Mouse (Mus musculus) thymus, adult 2 months (tissue): ENCODE measurements at regions not wholly inside any gene's neighbourhood (a gene's known extent, or its start where the extent isn't known, plus 50 kb on each side); places are given as distances from the start of the nearest gene placed in this dataset.

Source experiments
- DNase-seq: peaks from one replicate; pipeline ENCODE4 v3.0.0; 2021
- H3K27ac ChIP-seq: fragments of 200-500 bp; 2 replicates; pipeline ENCODE4 v1.5.1; 2012; ENCODE audit warnings: low read length, control low read depth; ENCODE audit not compliant: control insufficient read depth, insufficient read depth
- H3K27me3 ChIP-seq: fragments of 200-500 bp; 2 replicates; pipeline ENCODE4 v1.6.1; 2012; ENCODE audit warnings: mild to moderate bottlenecking, low read length, moderate library complexity, mixed read lengths; ENCODE audit not compliant: control insufficient read depth, insufficient read depth
- H3K36me3 ChIP-seq: fragments of 200-500 bp; 2 replicates; pipeline ENCODE4 v1.6.1; 2012; ENCODE audit warnings: mild to moderate bottlenecking, low read length, moderate library complexity; ENCODE audit not compliant: control insufficient read depth, insufficient read depth
- H3K4me1 ChIP-seq: fragments of 200-500 bp; replicated peaks from 2 replicates; pipeline ENCODE4 v1.6.1; 2012; ENCODE audit warnings: low read length; ENCODE audit not compliant: control insufficient read depth, insufficient read depth
- H3K4me3 ChIP-seq: fragments of 200-500 bp; 2 replicates; pipeline ENCODE4 v1.5.1; 2012; ENCODE audit warnings: mild to moderate bottlenecking, low read length, control low read depth, moderate library complexity; ENCODE audit not compliant: control insufficient read depth, insufficient read depth
- CTCF ChIP-seq: fragments of 200-500 bp; IDR thresholded peaks from 2 replicates; pipeline ENCODE4 v1.5.1; 2012; ENCODE audit warnings: mild to moderate bottlenecking, control low read depth, low read length, moderate library complexity, borderline replicate concordance; ENCODE audit not compliant: control insufficient read depth, poor library complexity, insufficient read depth; ENCODE audit errors: extremely low read depth
- POLR2A ChIP-seq: fragments of 200-500 bp; IDR thresholded peaks from 2 replicates; pipeline ENCODE4 v1.6.1; 2012; ENCODE audit warnings: mild to moderate bottlenecking, low read length, control low read depth, moderate library complexity; ENCODE audit not compliant: control insufficient read depth, poor library complexity, insufficient read depth; ENCODE audit errors: extremely low read depth
- WGBS: fragments of 180-500 bp; shearing (Covaris S2); methylation state at CpG from one replicate; pipeline ENCODE4 v1.1.7; 2018; 5-methylcytosine and 5-hydroxymethylcytosine counted together

GRCm38 (mm10) chr13:44147841-44148240 lies 363.3 kb downstream of the Cd83 start:
- Histone ChIP-seq H3K27ac (no peak overlapping the region), H3K27me3 (no peaks in the 10 kb centered on the region), H3K36me3 (no peaks in the 10 kb centered on the region), H3K4me3 (no peak overlapping the region), H3K4me1 (peaks cover 9% of the 10 kb centered on the region)
- DNase-seq: no peak
- no peak for TF ChIP-seq CTCF
- TF ChIP-seq POLR2A: no peak
- WGBS: 93% methylated on average over 5 of the region's 5 CpGs

GRCm38 (mm10) chr13:44149499-44149898 lies 364.9 kb downstream of the Cd83 start:
- WGBS: 42% methylated on average over 3 of the region's 3 CpGs
- peaks cover 13% of the 10 kb centered on the region for H3K4me1 ChIP-seq
- no peak overlapping the region for H3K27ac ChIP-seq
- H3K4me3 ChIP-seq: no peak overlapping the region
- no peaks in the 10 kb centered on the region for H3K27me3 ChIP-seq
- TF ChIP-seq CTCF (no peak), POLR2A (no peak)
- no peak for DNase-seq
- H3K36me3 ChIP-seq: no peaks in the 10 kb centered on the region

- no peaks in the 10 kb centered on the region for H3K27me3 ChIP-seq
- no peaks in the 10 kb centered on the region for H3K36me3 ChIP-seq
- 89% methylated on average over 6 of the region's 6 CpGs for WGBS
Observed at GRCm38 (mm10) chr13:44151526-44151925, 367.0 kb downstream of the Cd83 start.

GRCm38 (mm10) chr13:44152806-44153613 lies 368.4 kb downstream of the Cd83 start:
- no peak overlapping the region for H3K4me3 ChIP-seq
- peaks cover 13% of the 10 kb centered on the region for H3K4me1 ChIP-seq
- WGBS: 15% methylated on average over 10 of the region's 10 CpGs
- TF ChIP-seq POLR2A (no peak), CTCF (no peak)
- DNase-seq: peak; percentile 62
- H3K36me3 ChIP-seq: no peaks in the 10 kb centered on the region
- peak overlapping the region; percentile 86 for H3K27ac ChIP-seq
- no peaks in the 10 kb centered on the region for H3K27me3 ChIP-seq

More at GRCm38 (mm10) chr13:44151526-44151925, 367.0 kb downstream of the Cd83 start:
- TF ChIP-seq POLR2A: no peak
- no peak for TF ChIP-seq CTCF
- H3K4me1 ChIP-seq: peaks cover 13% of the 10 kb centered on the region
- no peak overlapping the region for H3K27ac ChIP-seq
- H3K4me3 ChIP-seq: no peak overlapping the region
- no peak for DNase-seq

GRCm38 (mm10) chr13:44153784-44154183 lies 369.2 kb downstream of the Cd83 start:
- WGBS: 97% methylated on average over 5 of the region's 5 CpGs
- peaks cover 13% of the 10 kb centered on the region for H3K4me1 ChIP-seq
- H3K27ac ChIP-seq: peak overlapping the region; percentile 86
- no peak overlapping the region for H3K4me3 ChIP-seq
- H3K36me3 ChIP-seq: no peaks in the 10 kb centered on the region
- TF ChIP-seq CTCF (0 out of 2 replicates have a peak, but pooled peaks have one; percentile 42), POLR2A (no peak)
- H3K27me3 ChIP-seq: no peaks in the 10 kb centered on the region
- DNase-seq: peak; percentile 13

- DNase-seq: no peak
- Histone ChIP-seq H3K4me3 (no peak overlapping the region), H3K4me1 (peaks cover 13% of the 10 kb centered on the region), H3K36me3 (no peaks in the 10 kb centered on the region), H3K27me3 (no peaks in the 10 kb centered on the region), H3K27ac (no peak overlapping the region)
- TF ChIP-seq POLR2A: no peak
- no peak for TF ChIP-seq CTCF
- 98% methylated on average over 4 of the region's 4 CpGs for WGBS
Observed at GRCm38 (mm10) chr13:44155956-44156355, 371.4 kb downstream of the Cd83 start.
